Mouse (Mus musculus) kidney, adult 18-20 months (tissue): ENCODE measurements around the gene Podxl2.

Experiments used
- DNase-seq: peaks from one replicate; pipeline ENCODE4 v3.0.0; 2021

Gene Podxl2

GRCm38 (mm10) chr6:88793872-88794271 lies 81.0 kb downstream of the Podxl2 start:
- no peak for DNase-seq

- DNase-seq = no peak
These were observed 81.6 kb downstream of the Podxl2 start for GRCm38 (mm10) chr6:88793243-88793642.
